Mouse (Mus musculus) frontal cortex, postnatal 10 days (tissue): ENCODE data around the gene Mfsd11.
"Not testable (repeated sequence)": the region's sequence is repeated elsewhere in the genome, so short reads cannot be mapped to it uniquely, and the experiment has no call there.

Source experiments
- DNase-seq, 2 experiments: peaks; one replicate each; pipeline ENCODE4 v3.0.0; 2022; ENCODE audit warnings: low spot score in 2 of 2, mixed read lengths in 1 of 2

Gene Mfsd11

DNA sequence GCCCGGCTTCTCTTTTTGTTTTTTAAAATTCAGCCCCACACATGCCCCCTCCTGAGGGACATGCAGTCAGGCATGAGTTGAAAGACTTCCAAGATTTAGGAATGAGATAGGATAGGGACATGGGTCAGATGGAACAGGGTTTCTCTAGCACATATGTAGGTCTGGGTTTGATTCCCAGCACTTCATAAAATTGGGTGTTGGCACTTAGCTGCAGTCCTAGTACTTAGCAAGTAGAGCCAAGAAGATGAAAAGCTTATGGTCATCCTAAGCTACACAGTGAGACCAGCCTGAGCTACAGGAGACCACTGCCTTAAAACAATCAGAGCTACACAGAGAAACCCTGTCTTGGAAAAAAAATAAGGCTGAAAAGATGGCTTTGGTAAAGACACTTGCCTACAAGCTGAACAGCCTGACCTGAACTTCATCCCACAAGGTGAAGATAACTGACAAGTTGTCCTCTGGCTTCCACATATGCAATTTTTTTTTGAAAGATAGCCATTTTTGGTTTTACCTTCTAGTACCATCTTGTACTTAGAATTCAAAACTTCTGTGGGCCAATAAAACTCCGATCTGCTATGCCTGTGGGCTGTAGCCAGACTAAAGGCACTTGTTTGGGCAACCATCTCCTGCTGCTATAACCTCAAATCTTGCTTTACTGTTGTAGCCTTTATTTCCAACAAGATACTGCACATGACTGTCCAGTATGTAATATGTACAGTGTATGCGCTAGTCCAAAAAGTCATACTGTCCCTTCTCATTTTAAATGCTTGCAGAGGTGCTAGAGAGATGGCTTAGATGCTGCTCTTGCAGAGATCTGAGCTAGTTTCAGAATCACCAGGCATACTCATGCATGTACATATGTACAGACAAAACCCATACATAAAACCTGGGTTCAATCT is 4.8 kb upstream of the Mfsd11 start:
- DNase-seq = no peak

DNA sequence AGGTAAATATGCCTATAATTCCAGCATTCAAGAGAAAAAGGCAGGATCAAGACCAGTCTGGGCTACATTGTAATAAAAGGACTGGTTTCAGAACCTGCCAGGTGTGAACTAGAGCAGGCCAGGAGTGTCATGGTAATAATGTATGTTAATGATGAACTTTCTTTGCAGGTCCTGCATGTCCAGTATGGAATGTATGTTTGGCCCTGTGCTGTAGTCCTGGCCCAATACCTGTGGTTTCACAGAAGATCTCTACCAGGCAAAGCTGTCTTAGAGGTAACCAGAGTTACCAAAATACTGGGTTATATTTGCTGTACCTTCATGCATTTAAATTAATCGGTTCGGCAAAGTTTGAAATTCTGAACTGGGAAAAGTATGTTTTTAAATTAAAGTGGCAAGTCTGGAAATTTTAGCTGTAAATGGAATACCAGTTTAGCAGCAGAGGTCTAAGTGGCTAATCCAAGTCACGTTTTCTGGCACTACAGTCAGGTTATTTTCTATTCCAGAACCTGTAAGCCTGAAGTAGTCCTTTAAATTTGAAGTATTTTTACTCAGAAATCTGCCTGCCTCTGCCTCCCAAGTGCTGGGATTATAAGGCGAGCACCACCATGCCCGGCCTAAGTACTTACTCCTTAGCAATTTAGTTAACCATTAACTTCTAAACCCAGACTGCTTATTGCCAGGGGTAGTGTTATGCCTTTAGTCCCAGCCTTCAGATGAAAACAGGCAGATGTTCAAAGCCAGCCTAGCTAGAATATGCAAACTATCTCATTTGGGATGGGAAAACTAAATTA is 4.0 kb upstream of the Mfsd11 start:
- no peak for DNase-seq

DNA sequence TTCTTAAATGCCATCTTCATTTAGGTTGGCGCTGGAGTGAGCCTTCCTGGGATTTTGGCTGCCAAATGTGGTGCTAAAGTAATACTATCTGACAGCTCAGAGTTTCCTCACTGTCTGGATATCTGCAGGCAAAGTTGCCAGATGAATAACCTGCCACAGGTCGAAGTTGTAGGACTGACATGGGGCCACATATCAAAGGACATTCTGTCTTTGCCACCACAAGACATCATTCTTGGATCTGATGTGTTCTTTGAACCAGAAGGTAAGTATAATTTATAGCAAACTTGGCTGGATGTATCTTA is 3.4 kb upstream of the Mfsd11 start:
- DNase-seq = not testable (repeated sequence)

DNA sequence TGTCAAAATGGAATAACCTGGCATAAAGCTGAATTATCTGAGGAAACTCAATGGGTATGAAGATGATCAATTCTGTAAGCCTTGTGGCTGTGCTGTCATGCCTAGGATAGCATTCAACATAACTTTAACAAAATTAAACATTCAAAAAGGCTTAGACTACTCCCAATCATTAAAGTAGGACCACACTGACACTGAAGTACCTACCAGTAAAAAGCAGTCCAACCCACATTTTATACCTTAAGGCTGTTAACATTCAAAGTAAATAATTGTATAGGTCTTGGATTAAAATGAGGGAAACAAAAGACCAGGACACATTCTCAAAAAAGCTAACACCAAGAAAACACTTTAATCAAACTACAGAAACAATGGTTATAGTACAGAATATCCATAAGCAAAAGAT is 2.7 kb upstream of the Mfsd11 start:
- no peak for DNase-seq

DNA sequence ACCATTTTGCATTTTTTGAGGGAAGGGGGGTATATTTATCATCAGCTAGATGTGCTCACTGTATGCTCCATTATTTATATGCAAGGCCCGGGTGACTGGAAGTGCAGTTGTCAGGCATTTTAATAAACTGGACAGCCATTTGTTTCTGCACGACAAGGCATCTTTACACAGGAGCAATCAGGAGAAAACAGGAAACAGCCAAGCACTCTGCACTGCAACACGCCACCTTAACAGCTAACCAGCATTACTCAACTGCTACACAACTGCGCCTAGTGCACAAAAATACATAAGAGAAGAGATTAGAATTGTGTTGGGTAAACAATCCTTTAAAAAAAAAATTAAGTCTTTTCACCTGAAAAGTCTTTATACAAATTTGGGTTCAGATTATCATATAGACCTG is 2.2 kb upstream of the Mfsd11 start:
- DNase-seq = no peak

DNA sequence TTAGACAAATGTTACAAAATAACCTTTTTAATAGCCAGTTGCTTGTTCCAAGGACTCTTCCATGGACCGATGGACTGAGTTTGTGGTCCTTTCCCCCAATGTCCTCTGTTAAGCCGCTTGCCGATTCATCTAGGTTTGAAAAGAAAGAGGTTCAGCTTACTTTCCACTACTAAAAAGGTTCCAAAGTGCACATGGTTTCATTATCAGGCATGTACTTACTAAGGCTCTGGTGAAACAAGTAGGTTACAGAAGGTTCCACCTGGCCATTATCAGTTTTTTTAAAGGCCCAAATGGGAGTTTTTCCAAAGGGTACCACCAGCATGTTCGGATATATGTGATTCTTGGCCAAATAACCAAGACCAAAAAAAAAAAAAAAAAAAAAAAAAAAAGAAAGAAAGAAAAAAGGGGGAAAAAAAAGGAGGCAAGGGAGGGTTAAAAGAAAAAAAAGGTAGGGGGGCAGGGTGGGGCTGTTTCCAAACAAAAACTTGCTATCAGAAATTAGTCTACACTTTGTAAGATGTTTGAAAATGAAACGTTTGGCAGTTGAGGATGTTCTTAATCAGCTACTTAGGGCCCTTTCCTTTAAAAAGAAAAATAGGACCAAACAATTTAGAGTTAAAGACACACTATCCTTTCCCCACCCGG is 1.3 kb upstream of the Mfsd11 start:
- DNase-seq = no peak

GRCm38 (mm10) chr11:116851576-116852290 is 507 bp upstream of the Mfsd11 start:
- DNase-seq = no peak

GRCm38 (mm10) chr11:116852891-116853511 is 761 bp downstream of the Mfsd11 start, which contains the start of gene Srsf2:
Srsf2 (minus strand) TSS chr11:116853094.
- DNase-seq = peak; percentile 97

DNA sequence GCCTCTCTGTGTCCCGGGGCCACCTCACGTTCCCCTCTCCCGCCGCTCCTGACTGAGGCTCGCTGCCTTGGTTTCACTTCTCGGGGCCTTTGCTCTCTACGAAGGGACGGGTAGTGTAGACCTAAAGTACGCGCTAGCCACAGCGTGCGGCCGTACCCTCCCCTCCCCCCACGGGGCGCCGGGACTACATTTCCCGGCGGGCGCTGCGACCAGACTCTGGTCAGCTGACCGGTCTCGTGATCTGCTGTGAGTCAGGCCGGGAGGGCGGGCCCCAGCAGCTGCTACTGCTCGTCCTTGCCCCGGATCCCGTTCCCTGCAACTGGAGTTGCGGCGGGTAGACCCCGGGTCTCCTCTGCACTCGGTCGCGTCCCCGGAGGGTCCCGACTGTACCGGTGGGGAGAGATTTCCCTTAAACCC is 1.3 kb downstream of the Mfsd11 start:
- peak; percentile 96 to 97 for DNase-seq

DNA sequence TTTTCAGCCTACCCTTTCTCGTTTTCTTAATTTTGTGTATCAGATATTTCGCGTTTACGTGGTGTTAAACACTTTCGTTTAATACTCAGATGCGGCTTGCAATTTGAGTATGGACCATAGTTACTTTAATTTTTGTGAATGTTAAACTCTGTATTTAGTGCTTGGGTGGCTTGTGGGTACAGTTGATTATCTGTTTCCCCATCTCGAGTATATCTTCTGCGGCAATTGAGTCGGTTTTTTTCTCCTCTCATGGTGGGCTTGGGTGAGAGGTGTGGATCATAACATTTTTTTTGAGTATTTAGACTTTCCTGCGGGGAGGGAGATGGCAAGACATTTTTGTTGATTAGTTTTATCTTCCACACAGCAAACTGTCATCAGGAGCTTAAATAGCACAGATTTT is 2.0 kb downstream of the Mfsd11 start:
- no peak for DNase-seq

DNA sequence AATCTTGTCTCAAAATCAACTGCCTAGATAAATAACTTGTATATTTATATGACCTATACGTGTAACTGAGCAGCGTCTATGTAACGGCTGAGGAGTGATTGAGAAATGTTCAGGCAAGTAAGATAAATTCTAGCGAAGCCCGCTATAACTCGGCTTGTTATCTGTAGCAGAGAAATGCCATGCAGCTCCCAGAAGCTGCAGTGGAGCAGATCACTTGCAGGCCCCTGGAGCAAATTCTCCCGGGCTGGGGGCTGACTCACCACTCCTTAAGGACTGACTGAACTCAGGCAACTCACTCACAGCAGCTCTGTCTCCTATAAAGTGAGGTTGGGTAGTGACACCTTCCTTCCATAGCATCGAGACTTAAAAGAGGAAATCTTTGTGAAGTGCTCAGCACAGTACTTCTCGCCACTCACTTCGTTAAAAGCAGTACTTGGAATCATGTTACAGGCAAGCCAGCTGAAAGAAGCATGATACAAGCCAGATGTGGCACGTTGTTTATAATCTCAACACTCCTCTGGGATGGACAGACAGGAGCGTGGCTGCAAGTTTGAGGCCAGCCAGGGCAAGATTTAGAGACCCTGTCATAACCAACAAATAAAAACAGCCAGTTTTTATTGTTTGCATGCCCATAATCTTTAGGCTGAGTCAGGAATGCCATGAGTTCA is 5.1 kb downstream of the Mfsd11 start:
- DNase-seq = no peak

DNA sequence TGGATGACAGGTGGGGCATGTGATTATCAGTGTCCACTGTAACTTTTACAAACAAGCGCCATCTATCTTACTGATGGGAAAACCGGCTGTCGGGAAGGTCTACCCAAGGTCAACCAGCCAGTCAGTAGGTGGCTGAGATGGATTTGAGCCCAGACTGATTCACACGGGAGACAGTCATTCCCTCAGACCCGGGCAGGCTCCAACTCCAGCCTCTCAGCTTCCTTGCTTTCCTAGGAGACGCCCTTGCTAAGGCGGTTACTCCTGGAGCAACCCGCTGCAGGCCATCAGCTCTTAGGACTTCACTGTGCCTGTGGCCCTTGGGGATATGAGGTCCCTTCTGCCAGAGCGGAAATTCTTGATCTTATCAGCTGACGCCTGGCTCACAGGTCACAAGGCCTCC is 12.2 kb downstream of the Mfsd11 start:
- no peak for DNase-seq

DNA sequence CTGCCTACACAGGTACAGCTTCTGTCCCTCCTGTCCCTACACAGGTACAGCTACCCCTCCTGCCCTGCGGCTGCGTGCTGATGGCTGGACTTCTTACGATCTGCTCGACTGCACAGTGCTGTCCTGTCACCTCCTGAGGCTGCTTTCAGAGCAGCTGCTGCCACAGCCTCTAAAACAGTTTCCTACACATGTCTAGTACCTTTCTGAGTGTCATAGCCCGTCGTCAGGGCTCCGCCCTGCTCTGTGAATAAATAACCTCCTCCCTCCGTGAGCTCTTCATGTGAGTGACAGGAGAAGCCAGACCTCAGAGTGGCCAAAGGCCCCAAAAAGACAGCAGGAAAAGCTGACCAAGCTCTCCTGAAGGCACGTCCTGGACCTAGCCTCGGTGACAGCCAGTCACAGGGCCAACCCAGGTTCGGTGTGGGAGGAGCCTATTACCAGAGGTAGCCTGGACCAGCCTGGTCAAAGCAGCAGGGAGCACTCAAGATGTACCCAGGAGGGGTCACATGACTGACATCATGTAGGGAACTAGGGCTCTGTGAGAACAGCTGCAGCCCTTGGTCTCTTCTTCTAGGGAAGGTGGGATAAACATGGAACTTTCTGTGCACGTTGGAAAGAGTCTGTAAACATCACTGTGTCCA is 13.8 kb downstream of the Mfsd11 start:
- no peak for DNase-seq

DNA sequence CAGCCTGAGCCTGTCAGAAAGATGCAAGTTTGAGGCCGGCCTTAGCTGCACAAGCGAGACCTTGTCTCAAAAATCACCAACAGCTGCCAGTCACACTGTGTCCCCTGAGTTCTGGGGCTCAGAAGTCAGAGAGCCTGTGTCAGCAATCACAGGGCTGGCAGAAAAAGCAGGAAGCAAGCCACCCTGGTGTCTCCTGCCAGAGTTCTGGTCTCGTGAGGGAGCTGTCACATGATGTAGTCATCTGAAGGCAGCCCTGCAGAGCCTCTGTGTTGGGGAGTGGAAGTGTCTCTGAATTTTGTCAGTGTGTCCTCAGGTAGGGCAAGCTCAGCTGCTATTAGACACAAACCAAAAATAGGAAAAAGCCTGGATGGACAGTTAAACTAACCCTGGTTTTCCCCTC is 15.9 kb downstream of the Mfsd11 start:
- peak in 1 of 2 experiments; percentile 20 for DNase-seq

DNA sequence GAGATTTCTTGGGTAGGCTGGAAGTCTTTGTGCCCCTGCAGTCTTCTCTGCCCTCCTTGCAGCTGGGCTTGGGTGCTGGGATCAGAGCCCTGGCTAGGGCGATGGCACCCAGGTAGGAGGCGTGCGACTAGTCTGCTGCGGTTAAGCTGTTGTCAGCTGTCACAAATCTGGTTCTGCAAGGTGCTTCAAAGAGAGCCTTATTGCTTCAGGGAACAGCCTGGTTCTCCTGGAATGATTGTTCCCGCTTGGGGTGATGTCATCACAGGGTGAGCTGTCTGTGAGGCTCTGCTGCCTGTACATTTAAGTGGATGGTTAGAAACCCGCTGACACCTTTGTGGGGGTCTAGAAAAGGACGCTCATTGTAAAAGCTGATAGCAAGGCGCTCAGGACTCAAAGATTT is 17.0 kb downstream of the Mfsd11 start:
- DNase-seq = no peak

DNA sequence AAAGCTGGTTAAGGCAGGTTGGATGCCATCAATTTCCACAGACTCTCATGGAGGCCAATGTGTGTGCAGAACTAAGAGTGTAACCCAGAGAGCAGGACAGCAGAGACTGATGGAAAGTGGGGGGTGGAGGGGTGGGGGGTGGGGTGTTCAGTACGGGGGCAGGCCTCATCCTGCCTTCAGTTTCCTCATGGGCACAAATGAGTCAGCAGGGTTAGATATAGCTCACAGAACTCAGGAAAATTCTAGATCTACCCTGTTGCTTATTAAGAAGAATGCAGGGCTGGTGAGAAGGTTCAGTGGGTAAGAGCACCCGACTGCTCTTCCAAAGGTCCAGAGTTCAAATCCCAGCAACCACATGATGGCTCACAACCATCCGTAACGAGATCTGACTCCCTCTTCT is 17.4 kb downstream of the Mfsd11 start:
- DNase-seq = no peak

- no peak for DNase-seq
Observed at GRCm38 (mm10) chr11:116871538-116871937, 19.3 kb downstream of the Mfsd11 start.

DNA sequence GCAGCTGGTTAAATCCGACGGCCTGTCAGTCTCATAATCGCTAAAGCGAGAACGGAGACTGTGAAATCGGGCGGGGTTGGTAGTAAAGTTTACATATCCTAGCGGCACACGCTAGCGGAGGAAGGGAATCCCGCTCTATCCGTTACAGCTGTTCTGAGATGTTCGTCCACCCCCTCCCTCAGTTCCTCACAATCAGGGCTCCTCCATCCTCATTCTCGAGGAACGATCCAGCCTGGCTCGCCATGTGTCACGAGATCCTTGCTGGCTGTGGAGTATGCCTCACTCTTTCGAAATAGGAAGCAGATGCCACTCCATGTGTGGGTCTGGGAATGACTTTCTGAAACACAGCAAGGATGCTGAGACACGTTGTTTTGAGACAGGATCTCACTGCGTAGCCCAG is 21.7 kb downstream of the Mfsd11 start:
- no peak for DNase-seq

DNA sequence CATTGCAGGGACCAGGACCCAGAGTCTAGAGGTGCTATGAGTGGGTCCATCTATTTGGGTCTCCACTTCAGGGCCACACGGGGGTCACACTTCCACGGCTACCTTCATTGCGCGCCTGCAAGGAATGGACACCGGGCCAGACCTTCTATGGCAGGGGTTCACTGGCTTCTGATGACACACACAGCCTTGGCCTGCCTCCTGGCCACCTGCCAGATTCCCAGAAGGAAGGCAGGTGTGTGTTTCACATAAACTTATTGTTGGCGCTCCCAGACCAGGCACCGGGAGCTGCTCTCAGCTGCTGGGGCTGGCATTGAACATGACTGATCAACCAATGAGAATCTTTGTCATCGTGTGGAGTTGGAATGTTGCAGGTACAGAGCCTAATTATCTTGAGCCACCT is 26.2 kb downstream of the Mfsd11 start:
- no peak for DNase-seq

- no peak for DNase-seq
Observed at GRCm38 (mm10) chr11:116880839-116881238, 28.6 kb downstream of the Mfsd11 start.
